Mouse (Mus musculus): ENCODE measurements around the gene Robo2. TPM values are rescaled to one million over a fixed set of nuclear protein-coding genes. Genes with fewer than 3 reads are reported as not detected.
"Not testable (repeated sequence)": the region's sequence is repeated elsewhere in the genome, so short reads cannot be mapped to it uniquely, and the experiment has no call there.

The Robo2 gene
- total and polyA plus RNA-seq, 2 experiments from 2014 or later = 45.5 to 114 TPM

- no peak for ATAC-seq
- Histone ChIP-seq H3K4me2 (ENCODE audit: low read depth) (no peak overlapping the region), H3K9ac (no peak overlapping the region)
These were observed 280.3 kb downstream of the Robo2 start for GRCm38 (mm10) chr16:74131370-74131769.

GRCm38 (mm10) chr16:74128443-74128983 lies 283.1 kb downstream of the Robo2 start:
- TF ChIP-seq CTCF (IDR thresholded peaks at IDR 0.05; ENCODE audit: low read depth) = no peak
- Histone ChIP-seq H3K36me3 (ENCODE audit: insufficient read depth) (no peaks in the 10 kb centered on the region), H3K27me3 (ENCODE audit: insufficient read depth, low read length) (no peaks in the 10 kb centered on the region), H3K4me1 (ENCODE audit: insufficient read depth) (no peaks in the 10 kb centered on the region), H3K9me3 (ENCODE audit: low read length) (no peaks in the 10 kb centered on the region), H3K9ac (no peak overlapping the region), H3K4me3 (ENCODE audit: low read depth, low read length) (no peak overlapping the region), H3K27ac (ENCODE audit: low read depth, low read length) (no peak overlapping the region), H3K4me2 (ENCODE audit: low read depth) (no peak overlapping the region)
- 70% methylated on average over 5 of the region's 5 CpGs for WGBS
- DNase-seq (no peak), ATAC-seq (no peak)

More at GRCm38 (mm10) chr16:74131370-74131769, 280.3 kb downstream of the Robo2 start:
- TF ChIP-seq CTCF (IDR thresholded peaks at IDR 0.05; ENCODE audit: low read depth) = no peak
- no peak overlapping the region for H3K27ac ChIP-seq (ENCODE audit: low read depth, low read length)
- 95% methylated on average over 5 of the region's 5 CpGs for WGBS
- H3K4me3 ChIP-seq (ENCODE audit: low read depth, low read length) = no peak overlapping the region
- no peaks in the 10 kb centered on the region for H3K36me3 ChIP-seq (ENCODE audit: insufficient read depth)
- no peaks in the 10 kb centered on the region for H3K9me3 ChIP-seq (ENCODE audit: low read length)
- no peak for DNase-seq
- H3K4me1 ChIP-seq (ENCODE audit: insufficient read depth) = no peaks in the 10 kb centered on the region
- H3K27me3 ChIP-seq (ENCODE audit: insufficient read depth, low read length) = no peaks in the 10 kb centered on the region

- 38% methylated on average over 3 of the region's 3 CpGs for whole genome bisulfite sequencing
- H3K4me1 ChIP-seq (ENCODE audit: insufficient read depth) = no peaks in the 10 kb centered on the region
- no peak overlapping the region for H3K9ac ChIP-seq
- H3K4me3 ChIP-seq (ENCODE audit: low read depth, low read length) = no peak overlapping the region
- H3K9me3 ChIP-seq (ENCODE audit: low read length) = no peaks in the 10 kb centered on the region
- ATAC-seq (no peak), DNase-seq (no peak)
- no peaks in the 10 kb centered on the region for H3K36me3 ChIP-seq (ENCODE audit: insufficient read depth)
- H3K27ac ChIP-seq (ENCODE audit: low read depth, low read length) = no peak overlapping the region
- no peak overlapping the region for H3K4me2 ChIP-seq (ENCODE audit: low read depth)
- no peak for TF ChIP-seq CTCF (IDR thresholded peaks at IDR 0.05; ENCODE audit: low read depth)
- H3K27me3 ChIP-seq (ENCODE audit: insufficient read depth, low read length) = no peaks in the 10 kb centered on the region
These were observed 298.5 kb downstream of the Robo2 start for GRCm38 (mm10) chr16:74113155-74113554.

GRCm38 (mm10) chr16:74111101-74111500 lies 300.5 kb downstream of the Robo2 start:
- no peak for TF ChIP-seq CTCF (IDR thresholded peaks at IDR 0.05; ENCODE audit: low read depth)
- Histone ChIP-seq H3K4me1 (ENCODE audit: insufficient read depth) (no peaks in the 10 kb centered on the region), H3K9me3 (ENCODE audit: low read length) (no peaks in the 10 kb centered on the region), H3K9ac (no peak overlapping the region), H3K4me2 (ENCODE audit: low read depth) (no peak overlapping the region), H3K36me3 (ENCODE audit: insufficient read depth) (no peaks in the 10 kb centered on the region), H3K27me3 (ENCODE audit: insufficient read depth, low read length) (no peaks in the 10 kb centered on the region), H3K4me3 (ENCODE audit: low read depth, low read length) (no peak overlapping the region), H3K27ac (ENCODE audit: low read depth, low read length) (no peak overlapping the region)
- DNase-seq = no peak
- ATAC-seq = no peak
- WGBS = 71% methylated on average over 4 of the region's 4 CpGs

GRCm38 (mm10) chr16:74104449-74104848 lies 307.2 kb downstream of the Robo2 start:
- 82% methylated on average over 8 of the region's 8 CpGs for WGBS
- H3K27me3 ChIP-seq (ENCODE audit: insufficient read depth, low read length) = not testable (repeated sequence)

GRCm38 (mm10) chr16:74092997-74093801 lies 318.4 kb downstream of the Robo2 start:
- no peak overlapping the region for H3K4me2 ChIP-seq (ENCODE audit: low read depth)
- H3K4me1 ChIP-seq (ENCODE audit: insufficient read depth) = no peaks in the 10 kb centered on the region
- H3K27me3 ChIP-seq (ENCODE audit: insufficient read depth, low read length) = no peaks in the 10 kb centered on the region
- no peak overlapping the region for H3K9ac ChIP-seq
- no peak for TF ChIP-seq CTCF (IDR thresholded peaks at IDR 0.05; ENCODE audit: low read depth)
- ATAC-seq (peak; percentile 38; the same call in 1 of the 2 replicates), DNase-seq (no peak)
- no peaks in the 10 kb centered on the region for H3K9me3 ChIP-seq (ENCODE audit: low read length)
- WGBS = 43% methylated on average over 7 of the region's 7 CpGs
- no peaks in the 10 kb centered on the region for H3K36me3 ChIP-seq (ENCODE audit: insufficient read depth)
- 0 out of 2 replicates have a peak overlapping the region, but pooled peaks have one; percentile 21 for H3K27ac ChIP-seq (ENCODE audit: low read depth, low read length)
- no peak overlapping the region for H3K4me3 ChIP-seq (ENCODE audit: low read depth, low read length)

More at GRCm38 (mm10) chr16:74104449-74104848, 307.2 kb downstream of the Robo2 start:
- not testable (repeated sequence) for H3K4me2 ChIP-seq (ENCODE audit: low read depth); H3K9me3 ChIP-seq (ENCODE audit: low read length); DNase-seq; H3K4me1 ChIP-seq (ENCODE audit: insufficient read depth); H3K4me3 ChIP-seq (ENCODE audit: low read depth, low read length); ATAC-seq; H3K27ac ChIP-seq (ENCODE audit: low read depth, low read length); H3K9ac ChIP-seq; H3K36me3 ChIP-seq (ENCODE audit: insufficient read depth)

GRCm38 (mm10) chr16:74089951-74090350 lies 321.7 kb downstream of the Robo2 start:
- no peak for TF ChIP-seq CTCF (IDR thresholded peaks at IDR 0.05; ENCODE audit: low read depth)
- DNase-seq (peak; percentile 78), ATAC-seq (peak; percentile 89)
- no peak overlapping the region for H3K4me3 ChIP-seq (ENCODE audit: low read depth, low read length)
- no peaks in the 10 kb centered on the region for H3K36me3 ChIP-seq (ENCODE audit: insufficient read depth)
- H3K27me3 ChIP-seq (ENCODE audit: insufficient read depth, low read length) = no peaks in the 10 kb centered on the region
- 34% methylated on average over 1 of the region's 1 CpGs for WGBS
- H3K4me2 ChIP-seq (ENCODE audit: low read depth) = no peak overlapping the region
- H3K4me1 ChIP-seq (ENCODE audit: insufficient read depth) = 0 out of 2 replicates have a peak, but pooled peaks cover 2% of the 10 kb centered on the region
- peak overlapping the region; percentile 0; the same call in 1 of the 2 replicates for H3K27ac ChIP-seq (ENCODE audit: low read depth, low read length)
- no peaks in the 10 kb centered on the region for H3K9me3 ChIP-seq (ENCODE audit: low read length)
- H3K9ac ChIP-seq = no peak overlapping the region
